Mouse (Mus musculus): ENCODE data around the gene Samhd1. TPM values are rescaled to one million over a fixed set of nuclear protein-coding genes. Genes with fewer than 3 reads are reported as not detected.

The Samhd1 gene
- polyA plus RNA-seq (2014; fragmentation: Nextera tagmentation; extraction: Ambion mirVana) = 21.0 and 21.7 TPM in 2 replicates

GRCm38 (mm10) chr2:157135014-157135413 is at the start of gene Samhd1:
Gene Samhd1 (minus strand): TSS chr2:157135265.
- Histone ChIP-seq H3K36me3 (ENCODE audit: control insufficient read depth, insufficient read depth, low read length) (no peaks in the 10 kb centered on the region), H3K27me3 (ENCODE audit: control insufficient read depth, insufficient read depth, low read length) (no peaks in the 10 kb centered on the region), H3K4me1 (ENCODE audit: control insufficient read depth, insufficient read depth, low read length) (peaks cover 3% of the 10 kb centered on the region; the same call in 1 of the 2 replicates), H3K4me3 (ENCODE audit: low read depth, low read length) (peak within 1 kb of the TSS; percentile 51), H3K9me3 (ENCODE audit: control insufficient read depth, low read length) (no peaks in the 10 kb centered on the region; the same call in 1 of the 2 replicates), H3K27ac (ENCODE audit: low read depth, low read length) (no peak within 1 kb of the TSS), H3K9ac (ENCODE audit: low read length) (peak within 1 kb of the TSS; percentile 58), H3K4me2 (peak within 1 kb of the TSS; percentile 98)
- ATAC-seq (ENCODE audit: low FRiP score) (peak; percentile 92), DNase-seq (ENCODE audit: low spot score, missing footprints) (peak; percentile 99)
- under 1% methylated on average over 32 of the region's 32 CpGs for WGBS

- 89% methylated on average over 6 of the region's 6 CpGs for WGBS
- Histone ChIP-seq H3K9me3 (ENCODE audit: control insufficient read depth, low read length) (no peaks in the 10 kb centered on the region), H3K4me1 (ENCODE audit: control insufficient read depth, insufficient read depth, low read length) (no peaks in the 10 kb centered on the region), H3K4me2 (no peak overlapping the region), H3K4me3 (ENCODE audit: low read depth, low read length) (no peak overlapping the region), H3K27ac (ENCODE audit: low read depth, low read length) (no peak overlapping the region), H3K9ac (ENCODE audit: low read length) (no peak overlapping the region), H3K36me3 (ENCODE audit: control insufficient read depth, insufficient read depth, low read length) (peaks cover 15% of the 10 kb centered on the region), H3K27me3 (ENCODE audit: control insufficient read depth, insufficient read depth, low read length) (no peaks in the 10 kb centered on the region)
- no peak for ATAC-seq (ENCODE audit: low FRiP score)
- no peak for DNase-seq (ENCODE audit: low spot score, missing footprints)
Measured at GRCm38 (mm10) chr2:157178167-157178566, 43.1 kb upstream of the Samhd1 start.

- H3K4me1 ChIP-seq (ENCODE audit: control insufficient read depth, insufficient read depth, low read length) = no peaks in the 10 kb centered on the region
- no peak overlapping the region for H3K4me2 ChIP-seq
- DNase-seq (ENCODE audit: low spot score, missing footprints) = no peak
- H3K27ac ChIP-seq (ENCODE audit: low read depth, low read length) = no peak overlapping the region
- no peaks in the 10 kb centered on the region for H3K27me3 ChIP-seq (ENCODE audit: control insufficient read depth, insufficient read depth, low read length)
- no peak overlapping the region for H3K9ac ChIP-seq (ENCODE audit: low read length)
- no peak overlapping the region for H3K4me3 ChIP-seq (ENCODE audit: low read depth, low read length)
- WGBS = 95% methylated on average over 3 of the region's 3 CpGs
- H3K36me3 ChIP-seq (ENCODE audit: control insufficient read depth, insufficient read depth, low read length) = peaks cover 15% of the 10 kb centered on the region
- no peaks in the 10 kb centered on the region for H3K9me3 ChIP-seq (ENCODE audit: control insufficient read depth, low read length)
- no peak for ATAC-seq (ENCODE audit: low FRiP score)
Measured at GRCm38 (mm10) chr2:157176248-157176647, 41.2 kb upstream of the Samhd1 start.

- Histone ChIP-seq H3K4me3 (ENCODE audit: low read depth, low read length) (no peak overlapping the region), H3K27ac (ENCODE audit: low read depth, low read length) (no peak overlapping the region), H3K9ac (ENCODE audit: low read length) (no peak overlapping the region), H3K4me1 (ENCODE audit: control insufficient read depth, insufficient read depth, low read length) (peaks cover 10% of the 10 kb centered on the region), H3K4me2 (no peak overlapping the region), H3K36me3 (ENCODE audit: control insufficient read depth, insufficient read depth, low read length) (peaks cover 15% of the 10 kb centered on the region), H3K27me3 (ENCODE audit: control insufficient read depth, insufficient read depth, low read length) (no peaks in the 10 kb centered on the region), H3K9me3 (ENCODE audit: control insufficient read depth, low read length) (no peaks in the 10 kb centered on the region)
- WGBS = 83% methylated on average over 5 of the region's 5 CpGs
- no peak for ATAC-seq (ENCODE audit: low FRiP score)
- no peak for DNase-seq (ENCODE audit: low spot score, missing footprints)
Measured at GRCm38 (mm10) chr2:157174416-157174815, 39.4 kb upstream of the Samhd1 start.

- H3K9ac ChIP-seq (ENCODE audit: low read length) = no peak overlapping the region
- H3K36me3 ChIP-seq (ENCODE audit: control insufficient read depth, insufficient read depth, low read length) = peaks cover 15% of the 10 kb centered on the region
- 89% methylated on average over 6 of the region's 6 CpGs for WGBS
- no peak overlapping the region for H3K4me3 ChIP-seq (ENCODE audit: low read depth, low read length)
- no peak overlapping the region for H3K4me2 ChIP-seq
- H3K9me3 ChIP-seq (ENCODE audit: control insufficient read depth, low read length) = no peaks in the 10 kb centered on the region
- DNase-seq (ENCODE audit: low spot score, missing footprints) (no peak), ATAC-seq (ENCODE audit: low FRiP score) (no peak)
- no peaks in the 10 kb centered on the region for H3K27me3 ChIP-seq (ENCODE audit: control insufficient read depth, insufficient read depth, low read length)
- no peak overlapping the region for H3K27ac ChIP-seq (ENCODE audit: low read depth, low read length)
- peaks cover 10% of the 10 kb centered on the region for H3K4me1 ChIP-seq (ENCODE audit: control insufficient read depth, insufficient read depth, low read length)
Measured at GRCm38 (mm10) chr2:157173555-157173954, 38.5 kb upstream of the Samhd1 start.

GRCm38 (mm10) chr2:157172984-157173383 is 37.9 kb upstream of the Samhd1 start:
- H3K9ac ChIP-seq (ENCODE audit: low read length) = no peak overlapping the region
- no peak overlapping the region for H3K27ac ChIP-seq (ENCODE audit: low read depth, low read length)
- H3K4me2 ChIP-seq = no peak overlapping the region
- H3K27me3 ChIP-seq (ENCODE audit: control insufficient read depth, insufficient read depth, low read length) = no peaks in the 10 kb centered on the region
- H3K4me3 ChIP-seq (ENCODE audit: low read depth, low read length) = no peak overlapping the region
- WGBS = 94% methylated on average over 6 of the region's 6 CpGs
- DNase-seq (ENCODE audit: low spot score, missing footprints) = no peak
- H3K4me1 ChIP-seq (ENCODE audit: control insufficient read depth, insufficient read depth, low read length) = peaks cover 10% of the 10 kb centered on the region
- H3K9me3 ChIP-seq (ENCODE audit: control insufficient read depth, low read length) = no peaks in the 10 kb centered on the region
- H3K36me3 ChIP-seq (ENCODE audit: control insufficient read depth, insufficient read depth, low read length) = peaks cover 15% of the 10 kb centered on the region
- ATAC-seq (ENCODE audit: low FRiP score) = no peak

GRCm38 (mm10) chr2:157170626-157171025 is 35.6 kb upstream of the Samhd1 start:
- WGBS = 25% methylated on average over 6 of the region's 6 CpGs
- Histone ChIP-seq H3K9me3 (ENCODE audit: control insufficient read depth, low read length) (no peaks in the 10 kb centered on the region), H3K36me3 (ENCODE audit: control insufficient read depth, insufficient read depth, low read length) (peaks cover 18% of the 10 kb centered on the region), H3K27me3 (ENCODE audit: control insufficient read depth, insufficient read depth, low read length) (no peaks in the 10 kb centered on the region), H3K4me3 (ENCODE audit: low read depth, low read length) (no peak overlapping the region), H3K9ac (ENCODE audit: low read length) (peak overlapping the region; percentile 31; the same call in 1 of the 2 replicates), H3K27ac (ENCODE audit: low read depth, low read length) (peak overlapping the region; percentile 26), H3K4me2 (no peak overlapping the region), H3K4me1 (ENCODE audit: control insufficient read depth, insufficient read depth, low read length) (peaks cover 10% of the 10 kb centered on the region)
- DNase-seq (ENCODE audit: low spot score, missing footprints) = no peak
- peak; percentile 66 for ATAC-seq (ENCODE audit: low FRiP score)

GRCm38 (mm10) chr2:157170166-157170565 is 35.1 kb upstream of the Samhd1 start:
- H3K4me3 ChIP-seq (ENCODE audit: low read depth, low read length) = no peak overlapping the region
- DNase-seq (ENCODE audit: low spot score, missing footprints) (peak; percentile 95), ATAC-seq (ENCODE audit: low FRiP score) (peak; percentile 91)
- H3K27ac ChIP-seq (ENCODE audit: low read depth, low read length) = peak overlapping the region; percentile 26
- no peaks in the 10 kb centered on the region for H3K9me3 ChIP-seq (ENCODE audit: control insufficient read depth, low read length)
- peaks cover 10% of the 10 kb centered on the region for H3K4me1 ChIP-seq (ENCODE audit: control insufficient read depth, insufficient read depth, low read length)
- H3K36me3 ChIP-seq (ENCODE audit: control insufficient read depth, insufficient read depth, low read length) = peaks cover 15% of the 10 kb centered on the region
- peak overlapping the region; percentile 3; the same call in 1 of the 2 replicates for H3K4me2 ChIP-seq
- H3K9ac ChIP-seq (ENCODE audit: low read length) = peak overlapping the region; percentile 31; the same call in 1 of the 2 replicates
- 12% methylated on average over 5 of the region's 5 CpGs for WGBS
- H3K27me3 ChIP-seq (ENCODE audit: control insufficient read depth, insufficient read depth, low read length) = no peaks in the 10 kb centered on the region

GRCm38 (mm10) chr2:157166371-157167080 is 31.5 kb upstream of the Samhd1 start:
- Histone ChIP-seq H3K9me3 (ENCODE audit: control insufficient read depth, low read length) (no peaks in the 10 kb centered on the region), H3K4me1 (ENCODE audit: control insufficient read depth, insufficient read depth, low read length) (peaks cover 10% of the 10 kb centered on the region), H3K27ac (ENCODE audit: low read depth, low read length) (no peak overlapping the region), H3K27me3 (ENCODE audit: control insufficient read depth, insufficient read depth, low read length) (no peaks in the 10 kb centered on the region), H3K36me3 (ENCODE audit: control insufficient read depth, insufficient read depth, low read length) (peaks cover 5% of the 10 kb centered on the region), H3K4me3 (ENCODE audit: low read depth, low read length) (no peak overlapping the region), H3K4me2 (no peak overlapping the region), H3K9ac (ENCODE audit: low read length) (no peak overlapping the region)
- DNase-seq (ENCODE audit: low spot score, missing footprints) (peak; percentile 51), ATAC-seq (ENCODE audit: low FRiP score) (no peak)
- 95% methylated on average over 12 of the region's 12 CpGs for WGBS

Data from midbrain, embryonic 11.5 days (tissue).